Mouse (Mus musculus): ENCODE data around the gene Aunip. TPM values are rescaled to one million over a fixed set of nuclear protein-coding genes. Genes with fewer than 3 reads are reported as not detected.

Gene Aunip
- total RNA-seq (2022), result under 1 TPM in 1 of 4 experiments, not detected in 3; 0.20 TPM

GRCm38 (mm10) chr4:134510845-134511411 is at the start of gene Aunip:
Gene Aunip (plus strand): TSS chr4:134510999.
- DNase-seq (ENCODE audit: low spot score), result peak; percentile 84

GRCm38 (mm10) chr4:134461252-134461651 is 49.5 kb upstream of the Aunip start:
- no peak for DNase-seq (ENCODE audit: low spot score)

GRCm38 (mm10) chr4:134465789-134466188 is 45.0 kb upstream of the Aunip start:
- DNase-seq (ENCODE audit: low spot score), result no peak

- no peak for DNase-seq (ENCODE audit: low spot score)
Measured at GRCm38 (mm10) chr4:134466381-134467262, 44.2 kb upstream of the Aunip start.

GRCm38 (mm10) chr4:134467435-134468214 is 43.2 kb upstream of the Aunip start:
- peak; percentile 26 for DNase-seq (ENCODE audit: low spot score)

GRCm38 (mm10) chr4:134468215-134468575 is 42.6 kb upstream of the Aunip start, which contains the start of gene Stmn1:
Gene Stmn1 (plus strand): TSS chr4:134468320.
- peak; percentile 92 for DNase-seq (ENCODE audit: low spot score)

GRCm38 (mm10) chr4:134468578-134469266 is 42.1 kb upstream of the Aunip start:
- DNase-seq (ENCODE audit: low spot score), result peak; percentile 88

- DNase-seq (ENCODE audit: low spot score), result no peak
Measured at GRCm38 (mm10) chr4:134469341-134469796, 41.4 kb upstream of the Aunip start.

GRCm38 (mm10) chr4:134469985-134470384 is 40.8 kb upstream of the Aunip start:
- no peak for DNase-seq (ENCODE audit: low spot score)

- DNase-seq (ENCODE audit: low spot score), result no peak
Measured at GRCm38 (mm10) chr4:134471469-134471868, 39.3 kb upstream of the Aunip start.

GRCm38 (mm10) chr4:134473764-134474163 is 37.0 kb upstream of the Aunip start:
- no peak for DNase-seq (ENCODE audit: low spot score)

- no peak for DNase-seq (ENCODE audit: low spot score)
Measured at GRCm38 (mm10) chr4:134474240-134474639, 36.6 kb upstream of the Aunip start.

- DNase-seq (ENCODE audit: low spot score), result no peak
Measured at GRCm38 (mm10) chr4:134476899-134477298, 33.9 kb upstream of the Aunip start.

- peak; percentile 89 for DNase-seq (ENCODE audit: low spot score)
Measured at GRCm38 (mm10) chr4:134478031-134478430, 32.8 kb upstream of the Aunip start.

- no peak for DNase-seq (ENCODE audit: low spot score)
Measured at GRCm38 (mm10) chr4:134479839-134480238, 31.0 kb upstream of the Aunip start.

GRCm38 (mm10) chr4:134480864-134481263 is 29.9 kb upstream of the Aunip start:
- DNase-seq (ENCODE audit: low spot score), result peak; percentile 66

- no peak for DNase-seq (ENCODE audit: low spot score)
Measured at GRCm38 (mm10) chr4:134481270-134481669, 29.5 kb upstream of the Aunip start.

GRCm38 (mm10) chr4:134482442-134482841 is 28.4 kb upstream of the Aunip start:
- DNase-seq (ENCODE audit: low spot score), result no peak

GRCm38 (mm10) chr4:134483078-134483688 is 27.6 kb upstream of the Aunip start:
- DNase-seq (ENCODE audit: low spot score), result no peak

- no peak for DNase-seq (ENCODE audit: low spot score)
Measured at GRCm38 (mm10) chr4:134483696-134484095, 27.1 kb upstream of the Aunip start.

- DNase-seq (ENCODE audit: low spot score), result no peak
Measured at GRCm38 (mm10) chr4:134484231-134484630, 26.6 kb upstream of the Aunip start.
